In the genomic region with DNA sequence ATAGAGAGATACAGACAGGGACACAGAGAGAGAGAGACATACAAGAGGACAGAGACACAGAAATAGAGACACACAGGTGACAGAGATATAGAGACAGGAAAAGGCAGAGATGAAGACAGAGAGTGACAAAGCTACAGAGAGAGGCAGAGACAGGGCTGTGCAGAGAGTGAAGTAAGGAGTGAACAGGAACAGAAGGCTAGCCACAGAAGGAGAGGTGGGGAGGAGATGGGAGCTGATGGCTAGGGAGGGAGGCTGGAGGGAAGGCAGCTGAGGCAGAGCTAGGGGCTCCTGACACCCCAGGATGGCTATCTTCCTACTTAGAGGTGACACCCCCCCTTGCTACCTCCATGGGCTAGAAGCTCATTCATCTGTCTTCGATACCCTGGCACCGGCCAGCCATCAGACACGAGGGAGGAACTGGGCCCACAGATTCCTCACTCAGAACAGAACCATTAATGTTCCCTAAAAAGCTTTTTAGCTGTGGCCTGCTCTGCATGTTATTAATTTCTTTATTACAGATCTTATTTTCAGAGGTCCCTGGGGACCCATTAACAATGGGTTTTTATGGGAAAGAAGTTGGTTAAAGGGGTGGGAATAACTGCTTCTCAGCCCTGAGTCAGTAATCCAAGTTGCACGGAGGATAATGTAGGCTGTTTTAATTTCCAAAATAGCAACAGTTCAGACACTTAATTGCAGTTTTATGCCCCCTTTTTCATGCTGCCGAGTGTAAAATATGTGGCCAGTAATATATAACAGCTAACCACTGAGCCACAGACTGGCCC, we compare ENCODE assay signal across 20 mouse cellular contexts.
"Had no signal": no experiment of that assay in that cellular context is flagged by ENCODE, and none has a peak within 500 bp of the region (broad histone marks: within the 10 kb centered on the region; RNA-seq: fewer than 3 reads in every experiment).

No protein-coding gene starts in this region.

- H3K27me3 ChIP-seq: intestine, embryonic 15.5 days; liver, embryonic 12.5 days; liver, embryonic 15.5 days; lung, embryonic 15.5 days had no signal

- ATAC-seq: intestine, embryonic 15.5 days; liver, embryonic 12.5 days had no signal

- H3K9me3 ChIP-seq: intestine, embryonic 15.5 days; liver, embryonic 12.5 days; liver, embryonic 15.5 days; lung, embryonic 15.5 days; megakaryocyte, embryonic 14.5 days had no signal

- H3K36me3 ChIP-seq: intestine, embryonic 15.5 days; limb, embryonic 10.5 days; limb, embryonic 13.5 days; liver, embryonic 12.5 days; liver, embryonic 15.5 days; lung, embryonic 15.5 days; midbrain, embryonic 10.5 days had no signal

- H3K4me1 ChIP-seq: intestine, embryonic 15.5 days; liver, embryonic 12.5 days; liver, embryonic 15.5 days; lung, embryonic 15.5 days; megakaryocyte, embryonic 14.5 days; midbrain, embryonic 10.5 days had no signal

- H3K9ac ChIP-seq: intestine, embryonic 15.5 days; limb, embryonic 13.5 days; liver, embryonic 12.5 days; liver, embryonic 15.5 days; lung, embryonic 15.5 days had no signal

- DNase-seq: kidney, adult 11 months; kidney, adult 9 months; liver; lung, adult 18-20 months; lung, postnatal 10 days; lung, postnatal 36 days; midbrain, embryonic 14.5 days; retina, postnatal 1 day; right cerebral cortex, postnatal 25 days; thymus, adult 2 months; thymus, postnatal 14 days; thymus, postnatal 4 days had no signal

- H3K4me3 ChIP-seq: intestine, embryonic 15.5 days; limb, embryonic 10.5 days; limb, embryonic 13.5 days; liver, embryonic 12.5 days; liver, embryonic 15.5 days; lung, embryonic 15.5 days; megakaryocyte, embryonic 14.5 days; midbrain, embryonic 10.5 days had no signal

- H3K27ac ChIP-seq: intestine, embryonic 15.5 days; limb, embryonic 10.5 days; limb, embryonic 13.5 days; liver, embryonic 12.5 days; liver, embryonic 15.5 days; lung, embryonic 15.5 days; midbrain, embryonic 10.5 days had no signal

- H3K4me2 ChIP-seq: intestine, embryonic 15.5 days; limb, embryonic 13.5 days; liver, embryonic 12.5 days; liver, embryonic 15.5 days; lung, embryonic 15.5 days had no signal
